Mouse (Mus musculus) midbrain, embryonic 16.5 days (tissue): ENCODE results near the gene Wdr27. TPM values are rescaled to one million over a fixed set of nuclear protein-coding genes. Genes with fewer than 3 reads are reported as not detected.

ENCODE experiments used
- polyA plus RNA-seq: library from polyadenylated mRNA; unstranded; fragments of >200 nt; fragmentation: Nextera tagmentation; extraction: Ambion mirVana; gene quantifications from 2 replicates; pipeline ENCODE4 v1.2.1, GENCODE M21; 2015

Wdr27 gene
- polyA plus RNA-seq, 1 experiment from 2014 or later = 8.8 TPM

Other genes with a start within 250 kb of the Wdr27 start
- gene Thbs2, start 248.9 kb downstream of the Wdr27 start, polyA plus RNA-seq = 2.4 and 3.1 TPM in 2 replicates
- 24.1 and 26.2 TPM in 2 replicates for gene 1600012H06Rik, start within 50 bp of the Wdr27 start, polyA plus RNA-seq
- 12.8 and 14.2 TPM in 2 replicates for gene Phf10, start 18.1 kb upstream of the Wdr27 start, polyA plus RNA-seq
- gene 9030025P20Rik, start 35.3 kb upstream of the Wdr27 start, polyA plus RNA-seq = 8.6 and 10.0 TPM in 2 replicates
- gene Gm3417, start 35.6 kb upstream of the Wdr27 start, polyA plus RNA-seq = 0.66 TPM in 1 of 2 replicates, not detected in the other
- gene Gm3435, start 67.0 kb upstream of the Wdr27 start, polyA plus RNA-seq = 9.2 and 10.3 TPM in 2 replicates
- gene Ermard, start 98.0 kb upstream of the Wdr27 start, polyA plus RNA-seq = 74.3 and 89.8 TPM in 2 replicates
- gene Tcte3, start 98.3 kb upstream of the Wdr27 start, polyA plus RNA-seq = 0.50 TPM in 1 of 2 replicates, not detected in the other
- gene Gm3448, start 98.4 kb upstream of the Wdr27 start, polyA plus RNA-seq = 4.7 and 5.6 TPM in 2 replicates